Mouse (Mus musculus) gastrocnemius, adult 2 months (tissue): ENCODE measurements around the gene Nup62. TPM values are rescaled to one million over a fixed set of nuclear protein-coding genes. Genes with fewer than 3 reads are reported as not detected.

ENCODE experiments used
- DNase-seq: peaks from one replicate; pipeline ENCODE4 v3.0.0; 2022
- H3K27ac ChIP-seq: fragments of 200-600 bp; 2 replicates; pipeline ENCODE4 v1.8.1; 2022; ENCODE audit warnings: mild to moderate bottlenecking
- H3K4me3 ChIP-seq: fragments of 200-600 bp; 2 replicates; pipeline ENCODE4 v1.8.1; 2022; ENCODE audit warnings: mild to moderate bottlenecking, moderate library complexity
- CTCF ChIP-seq: fragments of 200-600 bp; IDR thresholded peaks from 2 replicates; pipeline ENCODE4 v1.8.1; 2022; ENCODE audit warnings: antibody characterized with exemption, mild to moderate bottlenecking, moderate library complexity
- intact Hi-C: fragments of 180-260 bp; cut with DNase I; formaldehyde crosslinking; loops from one replicate; pipeline ENCODE4 v1.15.1; 2025
- total RNA-seq, 2 experiments: library from RNA; stranded (reverse); gene quantifications; 2 replicates each; pipeline ENCODE4 v1.2.3; 2021

The Nup62 gene
- total RNA-seq, 2 experiments from 2014 or later: 21.8 to 26.6 TPM

- H3K27ac ChIP-seq: no peak overlapping the region
- TF ChIP-seq CTCF: no peak
- DNase-seq: no peak
- no peak overlapping the region for H3K4me3 ChIP-seq
- intact Hi-C loops: loop anchor here (10.0 kb wide), 1 partner anchor 166 kb away; no protein-coding TSS in a partner anchor
Measured at GRCm38 (mm10) chr7:44810819-44811557, 4.9 kb upstream of the Nup62 start.

- Histone ChIP-seq H3K4me3 (0 out of 2 replicates have a peak overlapping the region, but pooled peaks have one; percentile 3), H3K27ac (no peak overlapping the region)
- DNase-seq: no peak
- intact Hi-C loops: loop anchor here (10.0 kb wide), 1 partner anchor 168 kb away; no protein-coding TSS in a partner anchor
- TF ChIP-seq CTCF: no peak
Measured at GRCm38 (mm10) chr7:44812651-44813325, 3.1 kb upstream of the Nup62 start.

GRCm38 (mm10) chr7:44813985-44814384 is 1.9 kb upstream of the Nup62 start:
- TF ChIP-seq CTCF: no peak
- DNase-seq: no peak
- Histone ChIP-seq H3K4me3 (peak overlapping the region; percentile 99), H3K27ac (no peak overlapping the region)
- intact Hi-C loops: loop anchor here (10.0 kb wide), 1 partner anchor 169 kb away; no protein-coding TSS in a partner anchor

- intact Hi-C loops: loop anchor here (10.0 kb wide), 1 partner anchor 170 kb away; no protein-coding TSS in a partner anchor
- no peak for DNase-seq
- no peak for TF ChIP-seq CTCF
- Histone ChIP-seq H3K27ac (peak overlapping the region; percentile 99; the same call in 1 of the 2 replicates), H3K4me3 (peak overlapping the region; percentile 99)
Measured at GRCm38 (mm10) chr7:44814423-44814822, 1.5 kb upstream of the Nup62 start.

- H3K4me3 ChIP-seq: peak overlapping the region; percentile 99
- intact Hi-C loops: loop anchor here (10.0 kb wide), 1 partner anchor 170 kb away; no protein-coding TSS in a partner anchor
- H3K27ac ChIP-seq: peak overlapping the region; percentile 99
- DNase-seq: no peak
- TF ChIP-seq CTCF: no peak
Measured at GRCm38 (mm10) chr7:44814952-44815553, 835 bp upstream of the Nup62 start.

GRCm38 (mm10) chr7:44816470-44817021 is 658 bp downstream of the Nup62 start, which contains the start of gene Atf5:
Gene Atf5, minus strand, starts transcription at chr7:44816658.
- DNase-seq: peak; percentile 85
- peak within 1 kb of the TSS; percentile 99 for H3K4me3 ChIP-seq
- intact Hi-C loops: loop anchor here (10.0 kb wide), 1 partner anchor 172 kb away; no protein-coding TSS in a partner anchor
- peak within 1 kb of the TSS; percentile 99 for H3K27ac ChIP-seq
- TF ChIP-seq CTCF: no peak

GRCm38 (mm10) chr7:44817441-44817840 is 1.6 kb downstream of the Nup62 start:
- peak overlapping the region; percentile 99 for H3K27ac ChIP-seq
- peak overlapping the region; percentile 99 for H3K4me3 ChIP-seq
- no peak for TF ChIP-seq CTCF
- no peak for DNase-seq
- intact Hi-C loops: loop anchor here (10.0 kb wide), 1 partner anchor 173 kb away; no protein-coding TSS in a partner anchor

GRCm38 (mm10) chr7:44818164-44818563 is 2.3 kb downstream of the Nup62 start:
- Histone ChIP-seq H3K4me3 (peak overlapping the region; percentile 99), H3K27ac (peak overlapping the region; percentile 99)
- intact Hi-C loops: loop anchor here (10.0 kb wide), 1 partner anchor 173 kb away; no protein-coding TSS in a partner anchor
- DNase-seq: peak; percentile 18
- TF ChIP-seq CTCF: peak; percentile 42

- peak; percentile 88 for DNase-seq
- peak overlapping the region; percentile 99 for H3K4me3 ChIP-seq
- TF ChIP-seq CTCF: no peak
- intact Hi-C loops: loop anchor here (10.0 kb wide), 1 partner anchor 174 kb away; no protein-coding TSS in a partner anchor
- H3K27ac ChIP-seq: peak overlapping the region; percentile 99
Measured at GRCm38 (mm10) chr7:44818751-44819235, 2.9 kb downstream of the Nup62 start.

- intact Hi-C loops: loop anchor here (10.0 kb wide), 1 partner anchor 175 kb away; no protein-coding TSS in a partner anchor
- H3K27ac ChIP-seq: peak overlapping the region; percentile 99
- no peak for TF ChIP-seq CTCF
- peak; percentile 10 for DNase-seq
- peak overlapping the region; percentile 99 for H3K4me3 ChIP-seq
Measured at GRCm38 (mm10) chr7:44819391-44819790, 3.5 kb downstream of the Nup62 start.

GRCm38 (mm10) chr7:44819863-44820262 is 4.0 kb downstream of the Nup62 start:
- H3K4me3 ChIP-seq: peak overlapping the region; percentile 99
- no peak for TF ChIP-seq CTCF
- peak overlapping the region; percentile 99 for H3K27ac ChIP-seq
- intact Hi-C loops: loop anchor here (5.0 to 10.0 kb wide), 2 partner anchors 73 to 175 kb away; partner anchors contain the start of gene Vrk3
- DNase-seq: peak; percentile 59

- no peak for TF ChIP-seq CTCF
- Histone ChIP-seq H3K27ac (peak overlapping the region; percentile 99), H3K4me3 (peak overlapping the region; percentile 5; the same call in 1 of the 2 replicates)
- peak; percentile 5 for DNase-seq
- intact Hi-C loops: loop anchor here (5.0 kb wide), 1 partner anchor 73 kb away; the partner anchor contains the start of gene Vrk3
Measured at GRCm38 (mm10) chr7:44820525-44820924, 4.6 kb downstream of the Nup62 start.
